Mouse (Mus musculus) hindbrain, embryonic 12.5 days (tissue): Measurements from ENCODE around the gene S100b. TPM values are rescaled to one million over a fixed set of nuclear protein-coding genes. Genes with fewer than 3 reads are reported as not detected.
A peak's percentile ranks its signal among the peaks of the same experiment; 100 is the strongest.

Experiments
- ATAC-seq: fragments of 200-750 bp; cut with Nextera tagmentation; 2 replicates; pipeline ENCODE4 v1.8.0; 2017; ENCODE audit warnings: moderate TSS enrichment; ENCODE audit not compliant: low FRiP score
- H3K27ac ChIP-seq: fragments of 300-500 bp; sonication (generic); 2 replicates; pipeline ENCODE4 v1.5.1; 2016; ENCODE audit warnings: mild to moderate bottlenecking
- H3K27me3 ChIP-seq: fragments of 300-500 bp; sonication (generic); 2 replicates; pipeline ENCODE4 v1.6.1; 2016; ENCODE audit warnings: mild to moderate bottlenecking
- H3K36me3 ChIP-seq: fragments of 300-500 bp; sonication (generic); 2 replicates; pipeline ENCODE4 v1.6.1; 2016; ENCODE audit warnings: mild to moderate bottlenecking
- H3K4me1 ChIP-seq: fragments of 300-500 bp; sonication (generic); 2 replicates; pipeline ENCODE4 v1.6.1; 2016
- H3K4me2 ChIP-seq: fragments of 300-500 bp; sonication (generic); replicated peaks from 2 replicates; pipeline ENCODE4 v1.6.1; 2016; ENCODE audit warnings: mild to moderate bottlenecking
- H3K4me3 ChIP-seq: fragments of 300-500 bp; sonication (generic); 2 replicates; pipeline ENCODE4 v1.5.1; 2016; ENCODE audit warnings: mild to moderate bottlenecking
- H3K9ac ChIP-seq: fragments of 300-500 bp; sonication (generic); 2 replicates; pipeline ENCODE4 v1.6.1; 2016; ENCODE audit warnings: mild to moderate bottlenecking, moderate library complexity
- H3K9me3 ChIP-seq: fragments of 300-500 bp; sonication (generic); replicated peaks from 2 replicates; pipeline ENCODE4 v1.6.1; 2016; ENCODE audit warnings: mild to moderate bottlenecking
- WGBS: fragments of 180-500 bp; shearing (Covaris S2); methylation state at CpG from one replicate; pipeline ENCODE4 v1.1.7; 2016; 5-methylcytosine and 5-hydroxymethylcytosine counted together
- polyA plus RNA-seq: library from polyadenylated mRNA; unstranded; fragments of >200 nt; fragmentation: Nextera tagmentation; extraction: Ambion mirVana; gene quantifications from 2 replicates; pipeline ENCODE4 v1.2.1, GENCODE M21; 2016

The S100b gene
- polyA plus RNA-seq, 1 experiment from 2014 or later: 1.6 TPM

- Histone ChIP-seq H3K4me3 (no peak overlapping the region), H3K9me3 (no peaks in the 10 kb centered on the region), H3K27ac (no peak overlapping the region), H3K36me3 (no peaks in the 10 kb centered on the region), H3K4me1 (peaks cover 6% of the 10 kb centered on the region), H3K27me3 (no peaks in the 10 kb centered on the region), H3K4me2 (no peak overlapping the region), H3K9ac (no peak overlapping the region)
- no peak for ATAC-seq
- WGBS: 77% methylated on average over 2 of the region's 2 CpGs
Measured at GRCm38 (mm10) chr10:76245106-76245505, 8.5 kb upstream of the S100b start.

- Histone ChIP-seq H3K36me3 (no peaks in the 10 kb centered on the region), H3K4me3 (no peak overlapping the region), H3K9ac (no peak overlapping the region), H3K4me2 (no peak overlapping the region), H3K27me3 (no peaks in the 10 kb centered on the region), H3K27ac (no peak overlapping the region), H3K9me3 (no peaks in the 10 kb centered on the region), H3K4me1 (peaks cover 4% of the 10 kb centered on the region)
- WGBS: 52% methylated on average over 4 of the region's 4 CpGs
- ATAC-seq: no peak
Measured at GRCm38 (mm10) chr10:76246601-76247000, 7.1 kb upstream of the S100b start.

GRCm38 (mm10) chr10:76247960-76248646, 5.5 kb upstream of the S100b start:
- no peaks in the 10 kb centered on the region for H3K27me3 ChIP-seq
- H3K4me3 ChIP-seq: no peak overlapping the region
- peaks cover 5% of the 10 kb centered on the region for H3K4me1 ChIP-seq
- no peaks in the 10 kb centered on the region for H3K36me3 ChIP-seq
- no peak overlapping the region for H3K9ac ChIP-seq
- H3K4me2 ChIP-seq: no peak overlapping the region
- ATAC-seq: no peak
- 31% methylated on average over 21 of the region's 21 CpGs for WGBS
- peak overlapping the region; percentile 45; the same call in 1 of the 2 replicates for H3K27ac ChIP-seq
- H3K9me3 ChIP-seq: no peaks in the 10 kb centered on the region

DNA sequence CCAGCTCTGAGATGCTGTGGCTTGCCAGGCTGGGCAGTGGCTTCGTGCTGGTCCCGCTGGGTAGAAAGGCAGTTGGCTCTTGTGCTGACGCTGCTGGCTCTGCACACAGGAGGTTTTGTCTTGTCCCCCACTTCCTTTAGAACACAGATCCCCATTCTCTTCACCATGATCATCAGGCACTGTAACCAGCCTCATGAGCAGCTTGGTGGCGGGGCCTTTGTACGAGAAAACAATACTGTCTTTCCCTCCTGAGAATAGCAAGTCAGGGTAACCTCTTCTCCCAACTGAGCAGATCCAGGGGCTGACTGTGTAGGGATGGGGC, 5.0 kb upstream of the S100b start:
- Histone ChIP-seq H3K4me1 (peaks cover 8% of the 10 kb centered on the region), H3K27ac (no peak overlapping the region), H3K9ac (no peak overlapping the region), H3K27me3 (no peaks in the 10 kb centered on the region), H3K36me3 (no peaks in the 10 kb centered on the region), H3K4me2 (no peak overlapping the region), H3K4me3 (no peak overlapping the region), H3K9me3 (no peaks in the 10 kb centered on the region)
- ATAC-seq: no peak
- WGBS: 57% methylated on average over 5 of the region's 5 CpGs

DNA sequence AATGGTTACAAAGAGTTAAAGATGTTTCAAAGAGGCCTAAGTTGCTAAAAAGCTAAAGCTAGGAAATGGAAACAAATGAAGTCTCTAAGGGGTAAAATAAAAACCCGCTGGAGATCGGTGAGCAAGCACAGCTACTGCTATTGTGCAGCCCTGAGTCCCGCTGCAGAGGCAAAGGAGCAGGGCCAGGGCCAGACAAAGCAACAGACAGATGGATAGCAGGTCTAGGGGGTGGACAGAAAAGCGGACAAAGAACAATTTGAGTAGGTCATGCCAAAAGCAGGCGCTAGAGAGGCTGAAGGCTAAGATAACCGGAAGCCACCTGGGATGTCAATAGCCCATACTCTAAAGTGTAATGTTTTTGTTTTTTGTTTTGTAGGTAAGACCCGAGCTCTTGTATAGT, 2.8 kb upstream of the S100b start:
- no peak for ATAC-seq

DNA sequence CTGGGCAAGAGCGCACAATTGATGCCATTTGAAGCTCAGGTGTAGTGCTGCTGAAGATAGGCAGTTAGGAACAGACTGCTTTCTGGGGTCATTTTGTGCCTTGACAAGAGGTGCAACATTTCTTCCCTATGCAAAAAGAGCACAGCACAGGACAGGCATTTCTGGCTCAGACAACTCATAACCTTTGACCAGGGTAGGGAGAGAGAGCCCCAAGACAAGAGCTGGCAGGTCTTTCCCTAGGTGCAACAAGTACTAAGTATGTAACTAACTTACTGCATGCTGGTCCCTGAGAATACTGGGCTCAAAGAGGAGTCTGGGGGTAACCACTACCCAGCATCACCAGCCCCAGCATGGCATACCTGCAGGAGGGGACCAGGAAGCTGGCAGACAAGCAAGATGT, 574 bp upstream of the S100b start:
- no peak for ATAC-seq
- H3K27ac ChIP-seq: no peak overlapping the region
- H3K27me3 ChIP-seq: no peaks in the 10 kb centered on the region
- peaks cover 9% of the 10 kb centered on the region for H3K4me1 ChIP-seq
- no peaks in the 10 kb centered on the region for H3K9me3 ChIP-seq
- no peak overlapping the region for H3K4me2 ChIP-seq
- H3K4me3 ChIP-seq: no peak overlapping the region
- 91% methylated on average over 1 of the region's 1 CpGs for WGBS
- no peaks in the 10 kb centered on the region for H3K36me3 ChIP-seq
- H3K9ac ChIP-seq: no peak overlapping the region

More for the DNA sequence above, 2.8 kb upstream of the S100b start:
- no peaks in the 10 kb centered on the region for H3K9me3 ChIP-seq
- no peak overlapping the region for H3K4me2 ChIP-seq
- no peak overlapping the region for H3K4me3 ChIP-seq
- H3K36me3 ChIP-seq: no peaks in the 10 kb centered on the region
- H3K9ac ChIP-seq: no peak overlapping the region
- peaks cover 12% of the 10 kb centered on the region for H3K4me1 ChIP-seq
- 57% methylated on average over 7 of the region's 7 CpGs for WGBS
- H3K27me3 ChIP-seq: no peaks in the 10 kb centered on the region
- no peak overlapping the region for H3K27ac ChIP-seq

- Histone ChIP-seq H3K9ac (no peak overlapping the region), H3K27me3 (no peaks in the 10 kb centered on the region), H3K27ac (no peak overlapping the region), H3K36me3 (0 out of 2 replicates have a peak, but pooled peaks cover 4% of the 10 kb centered on the region), H3K4me2 (no peak overlapping the region), H3K9me3 (no peaks in the 10 kb centered on the region), H3K4me3 (no peak overlapping the region), H3K4me1 (peaks cover 13% of the 10 kb centered on the region; the same call in 1 of the 2 replicates)
- WGBS: 64% methylated on average over 6 of the region's 6 CpGs
- ATAC-seq: no peak
Measured at GRCm38 (mm10) chr10:76255617-76256016, 2.0 kb downstream of the S100b start.

DNA sequence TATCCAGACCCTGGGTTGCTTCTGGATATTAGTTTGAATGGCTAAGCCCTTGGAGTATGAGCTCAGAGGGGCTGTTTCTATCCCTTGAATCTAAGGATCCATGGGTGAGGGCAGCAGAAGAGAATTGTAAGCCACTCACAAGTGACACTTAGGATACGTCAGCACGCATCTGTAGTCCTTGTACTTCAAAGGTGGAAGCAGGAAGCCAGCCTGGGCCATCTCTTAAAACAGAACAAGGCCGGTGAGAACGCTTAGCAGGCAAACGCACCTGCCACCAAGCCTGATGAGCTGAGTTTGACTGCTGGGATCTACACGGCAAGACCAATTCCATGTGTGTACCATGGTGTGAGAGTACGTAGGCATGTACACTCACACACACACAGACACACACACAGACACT, 3.6 kb downstream of the S100b start:
- H3K9ac ChIP-seq: no peak overlapping the region
- H3K4me1 ChIP-seq: peaks cover 13% of the 10 kb centered on the region; the same call in 1 of the 2 replicates
- ATAC-seq: no peak
- H3K27me3 ChIP-seq: no peaks in the 10 kb centered on the region
- H3K36me3 ChIP-seq: peaks cover 4% of the 10 kb centered on the region; the same call in 1 of the 2 replicates
- H3K4me2 ChIP-seq: no peak overlapping the region
- H3K9me3 ChIP-seq: no peaks in the 10 kb centered on the region
- H3K4me3 ChIP-seq: no peak overlapping the region
- WGBS: 94% methylated on average over 7 of the region's 7 CpGs
- no peak overlapping the region for H3K27ac ChIP-seq

- no peaks in the 10 kb centered on the region for H3K9me3 ChIP-seq
- H3K4me3 ChIP-seq: no peak overlapping the region
- no peak overlapping the region for H3K9ac ChIP-seq
- H3K4me1 ChIP-seq: peaks cover 13% of the 10 kb centered on the region; the same call in 1 of the 2 replicates
- WGBS: 84% methylated on average over 12 of the region's 12 CpGs
- H3K27ac ChIP-seq: no peak overlapping the region
- ATAC-seq: no peak
- no peak overlapping the region for H3K4me2 ChIP-seq
- peaks cover 4% of the 10 kb centered on the region; the same call in 1 of the 2 replicates for H3K36me3 ChIP-seq
- no peaks in the 10 kb centered on the region for H3K27me3 ChIP-seq
Measured at GRCm38 (mm10) chr10:76257719-76258390, 4.2 kb downstream of the S100b start.

DNA sequence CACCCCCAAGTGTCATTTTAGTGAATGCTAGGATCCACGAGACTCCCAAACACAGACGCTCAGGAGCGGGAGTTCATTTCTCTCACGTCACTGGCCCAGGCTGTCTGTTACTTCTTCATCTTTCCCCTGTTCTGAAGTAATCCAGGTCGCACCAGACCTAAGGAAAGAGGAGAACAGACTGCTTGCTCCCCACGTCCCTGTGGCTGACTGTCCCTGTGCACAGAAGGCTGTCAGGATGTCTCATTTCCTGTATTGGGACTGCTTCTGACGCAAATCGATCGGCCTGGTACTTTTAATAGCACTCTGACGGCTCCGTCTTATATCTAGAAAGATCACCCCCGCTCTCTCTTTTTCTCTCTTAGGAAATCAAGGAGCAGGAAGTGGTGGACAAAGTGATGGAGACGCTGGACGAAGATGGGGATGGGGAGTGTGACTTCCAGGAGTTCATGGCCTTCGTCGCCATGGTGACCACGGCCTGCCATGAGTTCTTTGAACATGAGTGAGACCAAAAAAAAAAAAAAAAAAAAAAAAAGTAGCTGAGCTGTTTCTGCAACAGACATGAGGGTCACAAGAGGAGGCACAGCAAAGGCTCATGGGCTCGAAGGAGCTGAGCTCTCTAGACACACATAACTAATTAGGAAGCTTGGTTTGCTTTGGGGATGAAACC, 6.0 kb downstream of the S100b start:
- no peak overlapping the region for H3K27ac ChIP-seq

DNA sequence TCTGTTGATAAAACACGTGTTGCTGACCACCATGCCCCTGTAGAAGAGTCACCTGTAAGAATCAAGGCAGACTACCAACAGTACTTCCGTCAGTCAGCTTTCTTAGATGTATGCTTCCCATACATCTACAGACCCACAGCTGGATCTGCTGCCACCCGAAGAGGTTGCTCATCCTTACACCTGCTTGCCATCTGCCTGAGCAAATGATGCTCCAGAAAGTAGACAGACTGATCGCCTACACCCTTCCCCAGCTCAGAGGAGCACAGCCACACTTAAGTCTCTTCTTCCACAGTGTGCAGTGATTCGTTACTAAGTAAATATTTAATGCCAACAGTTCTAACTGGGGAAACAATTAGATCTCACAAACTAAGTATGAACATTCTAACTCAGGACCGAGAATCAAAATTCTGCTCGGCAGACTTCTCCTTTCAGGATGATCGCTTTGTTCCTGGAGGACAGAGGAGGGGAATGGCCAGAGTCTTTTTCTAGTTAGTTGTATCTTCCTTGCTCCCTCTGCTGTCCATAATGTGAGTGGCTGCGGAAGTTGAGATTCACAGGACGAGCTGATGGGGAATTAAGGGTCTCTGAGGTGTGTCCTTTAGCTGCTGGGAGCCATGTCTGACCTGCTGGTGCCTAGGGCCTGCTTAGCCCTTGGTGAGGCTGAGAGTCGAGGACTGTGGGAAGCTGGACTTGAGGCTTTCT, 6.9 kb downstream of the S100b start:
- no peaks in the 10 kb centered on the region for H3K9me3 ChIP-seq
- H3K27me3 ChIP-seq: no peaks in the 10 kb centered on the region
- H3K4me2 ChIP-seq: no peak overlapping the region
- H3K27ac ChIP-seq: no peak overlapping the region
- H3K4me3 ChIP-seq: no peak overlapping the region
- WGBS: 52% methylated on average over 11 of the region's 11 CpGs
- no peak for ATAC-seq
- peaks cover 7% of the 10 kb centered on the region; the same call in 1 of the 2 replicates for H3K4me1 ChIP-seq
- peaks cover 19% of the 10 kb centered on the region for H3K36me3 ChIP-seq
- H3K9ac ChIP-seq: no peak overlapping the region

More for the DNA sequence above, 6.0 kb downstream of the S100b start:
- Histone ChIP-seq H3K36me3 (peaks cover 11% of the 10 kb centered on the region; the same call in 1 of the 2 replicates), H3K4me1 (peaks cover 8% of the 10 kb centered on the region; the same call in 1 of the 2 replicates), H3K9me3 (no peaks in the 10 kb centered on the region), H3K4me3 (no peak overlapping the region), H3K4me2 (no peak overlapping the region), H3K27me3 (no peaks in the 10 kb centered on the region), H3K9ac (no peak overlapping the region)
- ATAC-seq: no peak
- WGBS: 66% methylated on average over 18 of the region's 18 CpGs

- Histone ChIP-seq H3K4me3 (no peak overlapping the region), H3K4me2 (no peak overlapping the region), H3K4me1 (peaks cover 5% of the 10 kb centered on the region; the same call in 1 of the 2 replicates), H3K27me3 (no peaks in the 10 kb centered on the region), H3K9ac (no peak overlapping the region), H3K36me3 (peaks cover 28% of the 10 kb centered on the region), H3K9me3 (no peaks in the 10 kb centered on the region), H3K27ac (no peak overlapping the region)
- 0 out of 2 replicates have a peak, but pooled peaks have one; percentile 32 for ATAC-seq
- 81% methylated on average over 3 of the region's 3 CpGs for WGBS
Measured at GRCm38 (mm10) chr10:76261447-76261846, 7.8 kb downstream of the S100b start.
